Mouse (Mus musculus) myocyte (in vitro differentiated cells): ENCODE measurements around the gene Dhx16.

Experiments
- E2F4 ChIP-seq: IDR thresholded peaks from one replicate; pipeline ENCODE4 v1.6.1; 2011; ENCODE audit warnings: mild to moderate bottlenecking, control low read depth, moderate library complexity; ENCODE audit not compliant: insufficient read depth
- SRF ChIP-seq: IDR thresholded peaks from one replicate; pipeline ENCODE4 v1.6.1; 2011; ENCODE audit warnings: low read depth; ENCODE audit not compliant: control insufficient read depth, insufficient read length

DNA sequence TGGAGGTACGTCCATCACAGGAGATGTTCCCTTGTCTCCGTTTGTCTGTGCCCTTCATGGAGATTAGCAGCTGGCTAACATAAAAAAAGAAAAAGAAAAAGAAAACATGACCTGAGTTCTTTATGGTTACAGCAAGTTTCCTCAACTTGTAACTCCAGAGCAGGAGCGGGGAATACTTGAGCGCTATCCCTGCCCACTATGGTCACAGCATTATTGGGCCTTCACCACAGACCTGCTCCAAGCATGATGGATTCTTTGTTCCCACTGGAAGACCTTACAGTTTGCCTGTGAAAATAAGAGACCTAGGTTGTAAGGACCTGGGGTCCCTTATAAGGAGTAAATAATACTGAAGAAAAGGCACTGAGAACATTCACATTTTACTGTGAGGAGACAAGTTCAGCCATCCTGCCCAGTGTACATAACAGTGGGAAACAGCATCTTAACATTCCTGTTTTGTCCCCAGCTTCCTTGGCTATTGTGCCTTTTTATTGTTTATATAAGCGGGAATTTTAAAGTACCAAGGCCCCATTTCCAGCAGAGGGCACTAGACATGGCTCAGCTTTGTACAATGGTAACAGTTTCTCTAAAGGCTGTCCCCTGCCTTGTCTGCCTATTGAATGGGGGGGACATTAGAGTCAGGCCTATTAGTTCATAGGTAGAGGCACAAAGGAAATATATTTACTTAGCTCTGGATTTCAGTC lies 41.4 kb downstream of the Dhx16 start:
- no peak for TF ChIP-seq E2F4
- TF ChIP-seq SRF, result no peak
